Mouse (Mus musculus) Patski (cell line): ENCODE results near the gene Myh11. TPM values are rescaled to one million over a fixed set of nuclear protein-coding genes. Genes with fewer than 3 reads are reported as not detected.
A peak's percentile ranks its signal among the peaks of the same experiment; 100 is the strongest.

Experiments used
- ATAC-seq: fragments of 100-300 bp; one replicate; pipeline ENCODE4 v1.8.0; 2021
- CTCF ChIA-PET: fragments of 350-600 bp; sonication (Branson Sonifier 250); formaldehyde crosslinking; loops from one replicate; lab custom pipeline; 2022; ENCODE audit warnings: inconsistent platforms; lab: Charles Lee
- POLR2A ChIA-PET: fragments of 350-600 bp; sonication (Branson Sonifier 250); formaldehyde crosslinking; loops from one replicate; lab custom pipeline; 2022; ENCODE audit warnings: antibody characterized with exemption, inconsistent platforms; lab: Charles Lee
- DNase-seq: peaks from one replicate; pipeline ENCODE4 v3.0.0-alpha.2; 2011; ENCODE audit warnings: low read depth, low spot score
- H3K27me3 ChIP-seq: fragments of 371-371 bp; one replicate; pipeline ENCODE4 v1.5.1; 2021
- CTCF ChIP-seq: fragments of 100-300 bp; IDR thresholded peaks from one replicate; pipeline ENCODE4 v1.5.1; 2021
- in situ Hi-C: fragments of 300-500 bp; cut with MboI; formaldehyde crosslinking; loops from 3 replicates; pipeline ENCODE4 v1.11.1; 2018; ENCODE audit warnings: low pct_unique_long_range_greater_than_20kb, mixed read lengths
- polyA plus RNA-seq: library from polyadenylated mRNA; unstranded; gene quantifications from one replicate; pipeline ENCODE4 v1.2.3, GENCODE M21; 2021

The Myh11 gene
- polyA plus RNA-seq, 1 experiment from 2014 or later: 0.04 TPM

DNA sequence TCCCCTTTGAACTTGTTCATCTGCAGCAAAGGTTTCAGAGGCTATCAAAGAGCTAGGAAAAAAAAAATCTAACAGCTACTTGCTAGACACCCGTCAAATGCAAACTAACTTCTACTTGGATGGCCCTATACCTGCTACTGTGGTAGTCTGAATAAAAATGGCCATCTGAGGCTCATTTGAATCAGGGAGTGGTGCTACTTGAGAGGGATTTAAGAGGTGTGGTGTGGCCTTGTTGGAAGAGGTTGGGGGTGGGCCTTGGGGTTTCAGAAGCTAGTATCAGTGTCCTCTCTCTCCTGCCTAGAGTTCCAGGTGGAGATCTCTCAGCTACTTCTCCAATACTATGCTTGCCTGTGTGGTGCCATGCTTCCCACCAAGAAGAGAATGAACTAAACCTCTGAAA, 15.3 kb upstream of the Myh11 start:
- TF ChIP-seq CTCF: no peak
- DNase-seq: no peak
- ChIA-PET POLR2A (interaction anchor here (0.6 kb wide), 1 partner anchor 139 kb away, joined by 3 read pairs; no protein-coding TSS in a partner anchor), CTCF (interaction anchor here (1.1 to 1.4 kb wide), 2 partner anchors 10 to 69 kb away, joined by 3 to 5 read pairs; partner anchors contain the start of gene Fopnl)
- in situ Hi-C loops: no loop called here
- H3K27me3 ChIP-seq: no peaks in the 10 kb centered on the region
- ATAC-seq: no peak

DNA sequence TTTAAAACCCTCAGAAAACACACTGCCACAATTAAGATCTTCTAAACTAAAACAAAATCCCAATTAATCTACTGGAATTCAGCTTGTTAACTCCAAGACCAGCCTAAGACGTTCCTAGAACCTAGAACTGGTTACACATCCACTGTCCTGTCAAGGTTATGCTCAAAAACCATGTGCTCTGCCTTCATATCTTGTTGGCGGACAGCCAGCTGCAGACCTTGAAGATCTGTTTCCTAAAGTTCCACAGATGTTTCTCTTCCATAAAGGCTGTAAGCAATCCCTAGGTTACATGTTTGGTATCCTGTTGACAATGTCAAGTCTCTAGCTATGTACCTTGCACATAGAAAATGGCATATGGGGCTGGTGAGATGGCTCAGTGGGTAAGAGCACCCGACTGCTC, 13.6 kb upstream of the Myh11 start:
- CTCF ChIA-PET: interaction anchor here (0.9 kb wide), 1 partner anchor 12 kb away, joined by 3 read pairs; no protein-coding TSS in a partner anchor
- TF ChIP-seq CTCF: no peak
- no peak for DNase-seq
- POLR2A ChIA-PET: interaction anchor here (0.7 kb wide), 1 partner anchor 105 kb away, joined by 5 read pairs; no protein-coding TSS in a partner anchor
- H3K27me3 ChIP-seq: no peaks in the 10 kb centered on the region
- no peak for ATAC-seq
- in situ Hi-C loops: no loop called here

DNA sequence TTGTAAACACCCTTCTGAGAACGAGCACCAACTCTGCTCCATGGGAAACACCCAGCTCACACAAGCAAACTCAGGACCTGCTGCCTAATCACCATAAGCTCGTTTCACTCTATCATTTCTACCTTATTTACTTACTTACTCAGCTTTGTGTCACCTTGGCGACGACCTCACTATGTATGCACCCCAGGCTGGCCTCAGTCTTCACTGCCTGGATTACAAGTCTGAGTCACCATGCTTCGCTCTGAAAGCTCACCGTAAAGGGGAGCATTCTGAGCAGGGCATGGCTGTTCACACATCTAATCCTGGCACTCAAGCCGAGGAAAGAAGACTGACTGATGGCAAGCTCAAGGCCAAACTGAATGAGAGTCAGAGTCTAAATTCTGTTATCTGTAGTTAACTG, 12.5 kb upstream of the Myh11 start:
- ATAC-seq: peak; percentile 92
- CTCF ChIA-PET: no interaction called here
- no peak for DNase-seq
- TF ChIP-seq CTCF: no peak
- H3K27me3 ChIP-seq: no peaks in the 10 kb centered on the region
- POLR2A ChIA-PET: no interaction called here
- in situ Hi-C loops: no loop called here

DNA sequence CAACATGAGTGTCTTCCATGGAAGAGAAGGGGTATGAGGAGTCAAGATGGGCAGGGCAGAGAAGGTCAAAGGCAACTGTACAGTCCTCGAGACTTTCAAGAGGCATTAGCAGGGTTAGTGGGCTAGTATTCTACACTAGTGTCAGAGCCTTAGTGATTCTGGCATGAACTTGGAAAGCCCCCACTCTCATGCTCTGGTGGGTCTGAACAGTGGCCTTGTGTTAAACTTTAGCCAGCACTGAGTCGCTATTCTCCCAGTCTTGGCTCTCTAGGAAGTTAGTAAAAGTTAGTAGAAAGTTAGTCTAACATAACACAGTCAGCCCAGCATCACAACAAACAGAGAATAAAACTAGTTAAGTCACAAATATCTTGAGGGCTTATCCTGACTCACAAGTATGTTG, 12.0 kb upstream of the Myh11 start:
- TF ChIP-seq CTCF: no peak
- POLR2A ChIA-PET: no interaction called here
- no peak for DNase-seq
- no peak for ATAC-seq
- in situ Hi-C loops: no loop called here
- H3K27me3 ChIP-seq: no peaks in the 10 kb centered on the region
- CTCF ChIA-PET: no interaction called here

DNA sequence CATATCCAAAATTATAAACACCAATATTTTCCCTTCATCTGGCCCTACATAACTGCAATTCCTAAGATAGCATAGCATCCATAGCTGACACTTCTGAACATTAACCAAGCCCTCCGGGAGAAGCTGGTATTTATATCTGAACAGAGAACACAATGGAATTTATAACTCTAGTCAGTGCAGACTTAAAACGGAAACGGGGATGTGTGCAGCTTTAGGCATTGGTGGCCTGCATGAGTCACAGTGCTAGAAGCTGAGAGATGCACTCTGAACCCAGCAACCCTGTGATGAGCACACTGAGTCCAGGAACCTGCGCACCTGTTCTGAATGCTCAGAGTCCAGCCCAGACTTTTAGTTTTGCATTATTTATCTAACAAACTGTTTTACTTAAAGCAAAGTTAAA, 7.3 kb upstream of the Myh11 start:
- POLR2A ChIA-PET: no interaction called here

DNA sequence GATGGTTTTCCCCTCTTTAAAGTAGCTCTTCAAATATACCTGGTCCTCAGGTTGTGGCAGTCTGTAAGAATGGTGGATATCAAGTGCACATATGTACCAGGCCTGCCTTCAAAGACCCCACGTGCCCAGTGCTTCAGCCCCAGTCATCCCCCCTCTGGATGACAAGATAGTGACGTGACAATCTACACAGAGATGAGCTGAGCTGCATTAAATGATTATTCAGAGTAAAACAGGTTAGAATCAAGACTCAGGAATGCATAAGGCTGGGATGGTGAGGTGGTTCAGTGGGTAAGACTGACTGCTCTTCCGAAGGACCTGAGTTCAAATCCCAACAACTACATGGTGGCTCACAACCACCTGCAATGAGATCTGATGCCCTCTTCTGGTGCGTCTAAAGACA, 6.6 kb upstream of the Myh11 start:
- no peaks in the 10 kb centered on the region for H3K27me3 ChIP-seq
- in situ Hi-C loops: no loop called here
- no peak for TF ChIP-seq CTCF
- ChIA-PET CTCF (interaction anchor here (0.7 to 2.3 kb wide), 4 partner anchors 10 to 27 kb away, joined by 3 to 6 read pairs (median 4); no protein-coding TSS in a partner anchor), POLR2A (interaction anchor here (0.7 kb wide), 1 partner anchor 40 kb away, joined by 3 read pairs; no protein-coding TSS in a partner anchor)
- no peak for ATAC-seq
- DNase-seq: no peak

More for the DNA sequence above, 7.3 kb upstream of the Myh11 start:
- CTCF ChIA-PET: interaction anchor here (0.7 kb wide), 1 partner anchor 16 kb away, joined by 3 read pairs; no protein-coding TSS in a partner anchor
- no peaks in the 10 kb centered on the region for H3K27me3 ChIP-seq
- in situ Hi-C loops: no loop called here
- ATAC-seq (no peak), DNase-seq (no peak)
- TF ChIP-seq CTCF: no peak

DNA sequence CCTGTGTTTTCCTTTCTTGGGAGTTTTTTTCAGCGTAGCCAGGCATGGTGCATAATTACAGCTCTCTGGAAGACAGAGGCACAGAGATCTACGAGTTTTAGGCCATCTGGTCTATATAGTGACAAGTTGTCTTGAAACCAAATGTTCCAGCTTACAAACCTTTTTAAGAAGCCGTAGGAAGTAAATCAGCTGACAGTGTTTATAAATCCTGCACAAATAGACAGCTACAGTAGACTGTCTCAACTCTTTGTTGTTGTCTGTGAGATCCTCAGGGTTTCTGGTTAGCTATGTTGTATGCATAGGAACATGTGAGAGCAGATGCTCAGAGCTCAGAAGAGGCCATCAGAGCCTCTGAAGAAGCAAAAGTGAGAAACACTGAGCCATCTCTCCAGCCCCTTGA, 6.0 kb upstream of the Myh11 start:
- no peak for TF ChIP-seq CTCF
- ATAC-seq: no peak
- ChIA-PET POLR2A (no interaction called here), CTCF (interaction anchor here (1.2 to 2.3 kb wide), 3 partner anchors 9 to 26 kb away, joined by 4 to 6 read pairs (median 4); no protein-coding TSS in a partner anchor)
- DNase-seq: no peak
- in situ Hi-C loops: no loop called here
- no peaks in the 10 kb centered on the region for H3K27me3 ChIP-seq

DNA sequence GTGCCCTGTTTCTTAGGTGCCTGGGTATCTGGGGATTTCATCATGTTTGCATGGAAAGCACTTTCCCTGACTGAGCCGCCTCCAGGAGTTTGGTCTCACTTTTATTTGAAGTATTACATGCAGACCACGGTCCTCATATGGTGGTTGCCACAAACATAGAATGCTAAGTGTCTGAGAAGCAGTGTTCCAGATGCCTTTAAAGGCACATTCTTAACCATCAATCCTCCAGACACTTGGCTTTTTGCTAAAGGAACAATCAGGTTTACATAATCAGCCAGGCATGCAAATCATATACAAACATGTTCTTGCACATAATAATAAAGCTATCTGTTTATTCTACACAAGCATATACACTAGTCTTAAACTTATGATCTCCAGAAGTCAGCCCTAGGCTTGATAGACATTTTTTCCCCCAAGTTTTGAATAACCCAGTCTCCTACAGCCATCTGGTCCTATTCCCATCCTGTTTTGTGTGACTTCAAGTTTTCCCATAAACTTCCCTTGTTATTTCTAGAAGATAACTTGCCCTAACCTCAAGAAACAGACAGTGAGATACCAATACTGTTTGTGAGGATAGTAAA, 5.5 kb upstream of the Myh11 start:
- ATAC-seq (no peak), DNase-seq (no peak)
- H3K27me3 ChIP-seq: no peaks in the 10 kb centered on the region
- TF ChIP-seq CTCF: no peak
- POLR2A ChIA-PET: no interaction called here
- in situ Hi-C loops: no loop called here
- CTCF ChIA-PET: interaction anchor here (1.2 to 2.3 kb wide), 3 partner anchors 9 to 26 kb away, joined by 4 to 6 read pairs (median 4); no protein-coding TSS in a partner anchor

DNA sequence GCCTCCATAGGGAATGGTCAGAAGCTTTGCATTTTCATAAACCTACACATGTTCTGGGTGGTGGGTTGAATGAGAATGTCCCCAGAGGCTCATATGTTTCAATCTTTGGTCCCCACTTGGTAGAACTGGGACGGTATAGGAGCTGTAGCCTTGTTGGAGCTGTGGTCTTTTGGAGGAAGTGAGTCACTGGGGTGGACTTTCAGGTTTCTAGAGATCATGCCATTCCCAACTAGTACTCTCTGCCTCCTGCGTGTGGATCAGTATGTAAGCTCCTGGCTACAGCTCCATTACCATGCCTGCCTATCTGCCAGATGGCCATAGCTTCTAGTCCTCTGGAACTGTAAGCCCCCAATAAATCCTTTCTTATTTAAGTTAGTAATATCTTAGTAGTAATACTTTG, 4.1 kb upstream of the Myh11 start:
- ATAC-seq (no peak), DNase-seq (no peak)
- ChIA-PET POLR2A (no interaction called here), CTCF (interaction anchor here (1.3 to 2.3 kb wide), 2 partner anchors 11 to 24 kb away, joined by 3 to 6 read pairs; no protein-coding TSS in a partner anchor)
- H3K27me3 ChIP-seq: no peaks in the 10 kb centered on the region
- in situ Hi-C loops: no loop called here
- no peak for TF ChIP-seq CTCF

DNA sequence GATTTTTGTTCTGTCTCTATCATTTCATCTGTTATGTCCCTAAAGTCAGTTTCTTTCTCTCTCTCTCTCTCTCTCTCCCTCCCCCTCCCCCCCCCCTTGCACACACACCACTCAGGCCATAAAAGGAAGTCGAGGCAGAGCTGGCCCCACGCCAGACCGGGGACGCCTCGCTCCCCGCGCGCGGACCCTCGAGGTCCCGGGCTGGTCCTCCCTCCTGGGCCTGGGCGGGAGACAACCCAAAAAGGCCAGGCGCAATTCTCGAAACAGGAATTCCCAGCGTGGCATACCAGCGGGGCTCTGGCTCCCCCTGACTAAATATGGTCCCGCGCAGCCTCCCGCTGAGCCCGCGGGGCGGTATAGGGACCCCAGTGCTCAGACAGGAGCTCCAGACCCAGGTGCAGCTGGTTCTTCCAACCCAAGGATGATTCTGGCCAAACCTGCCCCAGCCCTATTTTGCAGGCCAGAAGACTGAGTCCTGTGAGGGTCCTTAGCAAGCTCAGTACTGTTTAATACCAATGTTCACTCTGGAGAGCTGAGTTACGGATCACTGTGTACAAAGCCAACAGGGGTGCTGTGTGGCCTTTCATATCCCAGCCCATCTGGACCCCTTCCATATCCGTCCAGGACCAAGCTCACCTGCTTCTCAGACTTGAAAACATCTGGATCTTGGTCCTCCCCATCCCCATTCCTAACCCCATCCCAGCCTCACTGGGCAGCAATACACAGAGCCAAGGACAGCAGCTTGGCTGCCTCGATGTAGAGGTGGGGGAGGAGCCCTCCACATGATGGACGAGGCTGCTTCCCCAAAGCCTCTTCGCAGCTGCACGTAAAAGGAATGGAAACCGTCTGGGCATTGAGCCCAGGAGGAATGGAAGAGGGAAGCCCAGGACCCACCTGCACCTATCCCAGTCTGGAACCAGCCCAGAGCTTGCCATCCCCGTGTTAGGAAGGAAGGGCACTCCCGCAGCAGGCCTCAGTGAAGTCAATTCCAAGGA, 1.3 kb upstream of the Myh11 start:
- no peak for ATAC-seq
- H3K27me3 ChIP-seq: no peaks in the 10 kb centered on the region
- TF ChIP-seq CTCF: no peak
- in situ Hi-C loops: no loop called here
- CTCF ChIA-PET: interaction anchor here (1.0 kb wide), 1 partner anchor 12 kb away, joined by 3 read pairs; no protein-coding TSS in a partner anchor
- POLR2A ChIA-PET: no interaction called here
- no peak for DNase-seq
